Mouse (Mus musculus): ENCODE measurements at regions not wholly inside any gene's neighbourhood (a gene's known extent, or its start where the extent isn't known, plus 50 kb on each side); places are given as distances from the start of the nearest gene placed in this dataset.

DNA sequence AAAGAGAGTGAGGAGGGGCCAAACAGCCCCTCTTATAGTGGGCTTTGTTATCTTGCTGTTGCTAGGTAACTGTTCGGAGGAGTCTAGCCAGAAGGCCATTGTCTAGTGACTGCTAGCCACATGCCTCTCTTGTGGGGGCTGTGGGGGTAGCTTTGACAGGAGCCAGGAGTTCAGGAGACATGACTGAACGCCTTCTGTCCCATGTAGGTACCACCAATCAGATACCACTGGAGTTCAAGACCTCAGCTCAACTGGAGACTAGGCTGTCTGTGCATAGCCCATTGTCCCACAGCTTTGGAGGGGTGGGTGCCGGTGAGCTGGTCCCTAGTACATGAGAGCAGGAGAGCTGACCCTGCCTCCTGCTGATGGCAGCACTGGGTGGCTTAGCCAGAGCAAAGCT lies 82.4 kb upstream of the Unc93a2 start:
- 55% methylated on average over 3 of the region's 3 CpGs for WGBS
- no peak overlapping the region for H3K9ac ChIP-seq (replicated peaks; ENCODE audit: low read depth)

DNA sequence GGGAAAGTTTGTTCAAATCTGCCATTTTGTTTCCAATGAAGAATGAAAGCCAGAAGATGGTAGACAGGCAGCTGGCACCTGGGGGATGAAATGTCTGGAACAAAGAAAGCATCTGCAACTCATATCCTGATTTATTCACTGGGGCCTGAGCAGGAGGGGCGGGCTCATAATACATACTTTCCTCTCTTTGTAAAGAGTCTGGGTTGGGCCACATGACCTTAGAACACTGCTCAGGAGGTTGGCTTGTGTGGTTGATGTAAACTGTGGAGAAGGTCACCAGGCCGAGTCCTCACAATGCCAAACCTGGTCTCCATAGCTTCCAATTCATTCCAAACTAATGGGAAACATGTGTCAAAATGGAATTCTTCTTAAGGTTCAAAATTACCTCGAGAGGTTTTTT lies 79.6 kb upstream of the Unc93a2 start:
- DNase-seq (ENCODE audit: low spot score) = no peak
- H3K4me3 ChIP-seq (ENCODE audit: low read depth, low read length) = no peak overlapping the region
- ATAC-seq = no peak
- H3K4me2 ChIP-seq (replicated peaks; ENCODE audit: low read depth, low read length) = no peak overlapping the region
- H3K27me3 ChIP-seq (replicated peaks; ENCODE audit: insufficient read depth, low read length) = no peaks in the 10 kb centered on the region
- no peak overlapping the region for H3K27ac ChIP-seq (ENCODE audit: low read length)
- H3K9ac ChIP-seq (replicated peaks; ENCODE audit: low read depth) = no peak overlapping the region
- H3K36me3 ChIP-seq (ENCODE audit: insufficient read depth, low read length) = no peaks in the 10 kb centered on the region
- TF ChIP-seq CTCF (IDR thresholded peaks at IDR 0.05) (no peak), EP300 (IDR thresholded peaks at IDR 0.05) (no peak)
- no peaks in the 10 kb centered on the region for H3K4me1 ChIP-seq (ENCODE audit: insufficient read depth, low read depth, low read length)
- no peaks in the 10 kb centered on the region for H3K9me3 ChIP-seq (ENCODE audit: low read length)
- WGBS = 71% methylated on average over 3 of the region's 3 CpGs

More for the DNA sequence above, 82.4 kb upstream of the Unc93a2 start:
- ATAC-seq (no peak), DNase-seq (ENCODE audit: low spot score) (no peak)
- Histone ChIP-seq H3K4me2 (replicated peaks; ENCODE audit: low read depth, low read length) (no peak overlapping the region), H3K27ac (ENCODE audit: low read length) (no peak overlapping the region), H3K27me3 (replicated peaks; ENCODE audit: insufficient read depth, low read length) (no peaks in the 10 kb centered on the region), H3K36me3 (ENCODE audit: insufficient read depth, low read length) (no peaks in the 10 kb centered on the region), H3K4me1 (ENCODE audit: insufficient read depth, low read depth, low read length) (no peaks in the 10 kb centered on the region), H3K9me3 (ENCODE audit: low read length) (no peaks in the 10 kb centered on the region), H3K4me3 (ENCODE audit: low read depth, low read length) (no peak overlapping the region)
- TF ChIP-seq CTCF (IDR thresholded peaks at IDR 0.05) (no peak), EP300 (IDR thresholded peaks at IDR 0.05) (no peak)

DNA sequence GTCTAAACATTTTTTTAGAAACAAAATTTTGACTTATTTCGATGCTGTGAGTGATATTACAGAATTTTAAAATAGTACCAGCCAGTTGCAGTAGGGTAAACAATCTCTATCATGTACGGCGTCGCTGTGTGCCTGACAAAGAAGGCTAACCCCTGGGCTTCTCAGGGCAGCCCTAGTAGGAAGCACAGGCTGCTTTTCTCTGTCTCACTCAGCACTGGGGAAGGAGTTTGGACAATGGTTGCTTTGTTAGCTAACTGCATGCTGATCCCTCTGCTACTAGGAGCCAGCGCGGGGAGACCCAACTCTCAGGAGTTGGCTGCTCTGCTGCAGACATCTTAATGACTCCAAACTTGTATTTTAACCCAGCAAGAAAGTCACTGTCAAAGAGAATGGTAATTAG lies 75.9 kb upstream of the Unc93a2 start:
- TF ChIP-seq EP300 (IDR thresholded peaks at IDR 0.05) = no peak
- no peak for TF ChIP-seq CTCF (IDR thresholded peaks at IDR 0.05)
- Histone ChIP-seq H3K9me3 (ENCODE audit: low read length) (no peaks in the 10 kb centered on the region), H3K4me3 (ENCODE audit: low read depth, low read length) (no peak overlapping the region), H3K9ac (replicated peaks; ENCODE audit: low read depth) (no peak overlapping the region), H3K4me1 (ENCODE audit: insufficient read depth, low read depth, low read length) (no peaks in the 10 kb centered on the region), H3K27ac (ENCODE audit: low read length) (no peak overlapping the region), H3K4me2 (replicated peaks; ENCODE audit: low read depth, low read length) (no peak overlapping the region), H3K36me3 (ENCODE audit: insufficient read depth, low read length) (no peaks in the 10 kb centered on the region), H3K27me3 (replicated peaks; ENCODE audit: insufficient read depth, low read length) (no peaks in the 10 kb centered on the region)
- ATAC-seq = no peak
- DNase-seq (ENCODE audit: low spot score) = no peak
- 27% methylated on average over 6 of the region's 6 CpGs for WGBS

DNA sequence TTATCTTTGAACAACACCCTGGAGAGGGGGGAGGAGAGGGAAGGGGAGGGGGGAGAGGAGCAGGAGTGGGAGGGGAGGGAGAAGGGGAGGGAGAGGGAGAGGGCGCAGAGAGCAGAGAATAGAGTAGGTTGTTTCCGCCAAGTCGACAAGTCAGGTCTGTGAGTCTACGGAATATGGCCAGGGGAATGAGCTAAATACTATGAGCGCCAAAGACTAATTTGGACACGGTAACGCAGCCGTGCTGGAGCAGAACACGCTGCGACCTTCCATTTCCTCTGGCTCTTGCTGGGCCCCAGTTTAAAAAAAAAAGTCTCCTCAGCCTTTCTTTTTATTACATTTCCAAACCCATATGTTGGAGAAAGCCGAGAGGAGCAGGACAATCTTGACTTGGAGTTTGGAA lies 71.7 kb upstream of the Unc93a2 start:
- TF ChIP-seq CTCF (IDR thresholded peaks at IDR 0.05) (no peak), EP300 (IDR thresholded peaks at IDR 0.05) (no peak)
- no peak for ATAC-seq
- Histone ChIP-seq H3K9ac (replicated peaks; ENCODE audit: low read depth) (no peak overlapping the region), H3K9me3 (ENCODE audit: low read length) (no peaks in the 10 kb centered on the region), H3K4me1 (ENCODE audit: insufficient read depth, low read depth, low read length) (no peaks in the 10 kb centered on the region), H3K4me3 (ENCODE audit: low read depth, low read length) (no peak overlapping the region), H3K27me3 (replicated peaks; ENCODE audit: insufficient read depth, low read length) (no peaks in the 10 kb centered on the region), H3K27ac (ENCODE audit: low read length) (no peak overlapping the region), H3K36me3 (ENCODE audit: insufficient read depth, low read length) (no peaks in the 10 kb centered on the region), H3K4me2 (replicated peaks; ENCODE audit: low read depth, low read length) (no peak overlapping the region)
- no peak for DNase-seq (ENCODE audit: low spot score)
- WGBS = 75% methylated on average over 11 of the region's 11 CpGs

DNA sequence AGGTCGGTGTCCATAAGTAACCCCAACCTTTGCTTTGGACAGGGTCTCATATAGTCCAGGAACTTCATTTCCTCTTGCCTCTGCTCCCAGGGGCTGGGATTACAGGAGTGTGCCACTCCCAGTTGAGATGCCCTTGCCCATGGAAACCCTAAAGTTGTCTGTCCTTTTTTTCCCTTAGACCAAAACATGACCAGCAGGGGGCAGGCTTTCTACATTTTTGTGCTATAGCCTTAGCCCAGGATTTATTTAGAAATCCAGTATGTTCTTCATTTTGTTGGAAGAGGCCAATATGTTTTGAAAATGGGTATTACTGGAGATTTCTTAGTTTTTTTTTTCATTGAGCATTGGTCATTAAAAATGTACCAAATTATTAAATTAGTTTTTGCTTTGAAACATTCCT lies 58.6 kb upstream of the Unc93a2 start:
- Histone ChIP-seq H3K27ac (ENCODE audit: low read length) (no peak overlapping the region), H3K9me3 (ENCODE audit: low read length) (no peaks in the 10 kb centered on the region), H3K27me3 (replicated peaks; ENCODE audit: insufficient read depth, low read length) (no peaks in the 10 kb centered on the region), H3K36me3 (ENCODE audit: insufficient read depth, low read length) (no peaks in the 10 kb centered on the region), H3K4me3 (ENCODE audit: low read depth, low read length) (no peak overlapping the region), H3K4me1 (ENCODE audit: insufficient read depth, low read depth, low read length) (no peaks in the 10 kb centered on the region), H3K9ac (replicated peaks; ENCODE audit: low read depth) (no peak overlapping the region), H3K4me2 (replicated peaks; ENCODE audit: low read depth, low read length) (no peak overlapping the region)
- ATAC-seq (no peak), DNase-seq (ENCODE audit: low spot score) (peak; percentile 55)
- TF ChIP-seq EP300 (IDR thresholded peaks at IDR 0.05) (no peak), CTCF (IDR thresholded peaks at IDR 0.05) (peak; percentile 68)
- WGBS = 59% methylated on average over 1 of the region's 1 CpGs

DNA sequence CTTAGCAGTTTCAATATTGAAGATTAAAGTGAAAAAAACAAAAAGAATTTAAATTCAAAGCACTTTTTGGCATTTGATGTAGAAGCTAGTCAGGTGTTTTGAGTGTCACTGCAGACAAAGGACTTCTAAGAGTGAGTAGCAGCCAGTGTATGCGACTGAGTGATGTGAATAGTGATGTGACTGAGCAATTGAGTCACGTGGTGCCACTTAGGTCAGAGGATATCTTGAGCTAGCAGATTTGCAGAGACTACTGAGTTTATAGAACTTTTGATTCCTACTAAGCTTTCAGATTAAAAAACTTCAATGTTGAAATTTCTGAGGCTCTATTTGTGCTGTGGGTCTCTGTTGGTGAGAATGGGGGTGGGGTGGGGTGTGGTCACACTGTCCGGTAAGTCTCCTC lies 49.8 kb upstream of the Unc93a2 start:
- Histone ChIP-seq H3K4me1 (ENCODE audit: insufficient read depth, low read depth, low read length) (no peaks in the 10 kb centered on the region), H3K4me2 (replicated peaks; ENCODE audit: low read depth, low read length) (no peak overlapping the region), H3K4me3 (ENCODE audit: low read depth, low read length) (no peak overlapping the region), H3K9ac (replicated peaks; ENCODE audit: low read depth) (no peak overlapping the region), H3K9me3 (ENCODE audit: low read length) (no peaks in the 10 kb centered on the region), H3K36me3 (ENCODE audit: insufficient read depth, low read length) (no peaks in the 10 kb centered on the region), H3K27me3 (replicated peaks; ENCODE audit: insufficient read depth, low read length) (no peaks in the 10 kb centered on the region), H3K27ac (ENCODE audit: low read length) (no peak overlapping the region)
- DNase-seq (ENCODE audit: low spot score) (no peak), ATAC-seq (no peak)
- WGBS = 59% methylated on average over 3 of the region's 3 CpGs
- no peak for TF ChIP-seq EP300 (IDR thresholded peaks at IDR 0.05)
- no peak for TF ChIP-seq CTCF (IDR thresholded peaks at IDR 0.05)
